Mouse (Mus musculus) heart, embryonic 15.5 days (tissue): Measurements from ENCODE around the gene Zfx. TPM values are rescaled to one million over a fixed set of nuclear protein-coding genes. Genes with fewer than 3 reads are reported as not detected.

ENCODE experiments used
- ATAC-seq: fragments of 200-750 bp; cut with Nextera tagmentation; replicated peaks from 2 replicates; pipeline ENCODE4 v1.8.0; 2017; ENCODE audit warnings: low read depth, moderate TSS enrichment; ENCODE audit not compliant: insufficient number of reproducible peaks, insufficient read depth, low FRiP score
- H3K27ac ChIP-seq: fragments of 300-500 bp; sonication (generic); 2 replicates; pipeline ENCODE4 v1.5.1; 2015; ENCODE audit warnings: mild to moderate bottlenecking, inconsistent platforms
- H3K27me3 ChIP-seq: fragments of 300-500 bp; sonication (generic); 2 replicates; pipeline ENCODE4 v1.6.1; 2015; ENCODE audit warnings: inconsistent platforms
- H3K36me3 ChIP-seq: fragments of 300-500 bp; sonication (generic); 2 replicates; pipeline ENCODE4 v1.6.1; 2015; ENCODE audit warnings: mild to moderate bottlenecking, inconsistent platforms
- H3K4me1 ChIP-seq: fragments of 300-500 bp; sonication (generic); replicated peaks from 2 replicates; pipeline ENCODE4 v1.6.1; 2015; ENCODE audit warnings: inconsistent platforms
- H3K4me2 ChIP-seq: fragments of 300-500 bp; sonication (generic); 2 replicates; pipeline ENCODE4 v1.6.1; 2015; ENCODE audit warnings: inconsistent platforms, mild to moderate bottlenecking, moderate library complexity
- H3K4me3 ChIP-seq: fragments of 300-500 bp; sonication (generic); 2 replicates; pipeline ENCODE4 v1.5.1; 2015; ENCODE audit warnings: mild to moderate bottlenecking, inconsistent platforms
- H3K9ac ChIP-seq: fragments of 300-500 bp; sonication (generic); 2 replicates; pipeline ENCODE4 v1.6.1; 2015; ENCODE audit warnings: mild to moderate bottlenecking, inconsistent platforms
- H3K9me3 ChIP-seq: fragments of 300-500 bp; sonication (generic); replicated peaks from 2 replicates; pipeline ENCODE4 v1.6.1; 2016; ENCODE audit warnings: inconsistent platforms
- WGBS: fragments of 180-500 bp; shearing (Covaris S2); methylation state at CpG from one replicate; pipeline ENCODE4 v1.1.7; 2015; ENCODE audit warnings: mixed read lengths; 5-methylcytosine and 5-hydroxymethylcytosine counted together
- polyA plus RNA-seq: library from polyadenylated mRNA; unstranded; fragments of >200 nt; fragmentation: Nextera tagmentation; extraction: Ambion mirVana; gene quantifications from 2 replicates; pipeline ENCODE4 v1.2.1, GENCODE M21; 2015

Gene Zfx
- polyA plus RNA-seq, 1 experiment from 2014 or later = 19.9 TPM

- Histone ChIP-seq H3K27ac (no peak overlapping the region), H3K9me3 (no peaks in the 10 kb centered on the region), H3K9ac (no peak overlapping the region), H3K4me3 (no peak overlapping the region), H3K27me3 (peaks cover 68% of the 10 kb centered on the region), H3K36me3 (no peaks in the 10 kb centered on the region), H3K4me2 (no peak overlapping the region), H3K4me1 (no peaks in the 10 kb centered on the region)
- no peak for ATAC-seq
- WGBS = 83% methylated on average over 2 of the region's 2 CpGs
Observed at GRCm38 (mm10) chrX:94125950-94126349, 2.4 kb upstream of the Zfx start.

GRCm38 (mm10) chrX:94122709-94123058, 818 bp downstream of the Zfx start:
- Histone ChIP-seq H3K27me3 (peaks cover 44% of the 10 kb centered on the region), H3K36me3 (no peaks in the 10 kb centered on the region), H3K4me3 (peak overlapping the region; percentile 65), H3K4me2 (peak overlapping the region; percentile 64; the same call in 1 of the 2 replicates), H3K9me3 (no peaks in the 10 kb centered on the region), H3K9ac (peak overlapping the region; percentile 81), H3K4me1 (peaks cover 4% of the 10 kb centered on the region; the same call in 1 of the 2 replicates), H3K27ac (peak overlapping the region; percentile 97)
- peak; percentile 61 for ATAC-seq
- WGBS = 18% methylated on average over 43 of the region's 53 CpGs

- H3K27ac ChIP-seq = peak overlapping the region; percentile 97
- 12% methylated on average over 63 of the region's 65 CpGs for WGBS
- H3K4me1 ChIP-seq = peaks cover 4% of the 10 kb centered on the region; the same call in 1 of the 2 replicates
- H3K9me3 ChIP-seq = no peaks in the 10 kb centered on the region
- no peaks in the 10 kb centered on the region for H3K36me3 ChIP-seq
- H3K4me2 ChIP-seq = peak overlapping the region; percentile 64
- H3K4me3 ChIP-seq = peak overlapping the region; percentile 65
- peak overlapping the region; percentile 81 for H3K9ac ChIP-seq
- peak; percentile 86 for ATAC-seq
- peaks cover 38% of the 10 kb centered on the region for H3K27me3 ChIP-seq
Observed at GRCm38 (mm10) chrX:94121866-94122708, 1.4 kb downstream of the Zfx start.

- no peaks in the 10 kb centered on the region for H3K9me3 ChIP-seq
- peaks cover 32% of the 10 kb centered on the region for H3K27me3 ChIP-seq
- H3K4me1 ChIP-seq = peaks cover 4% of the 10 kb centered on the region; the same call in 1 of the 2 replicates
- H3K4me3 ChIP-seq = peak overlapping the region; percentile 65
- 13% methylated on average over 24 of the region's 24 CpGs for whole genome bisulfite sequencing
- ATAC-seq = no peak
- H3K4me2 ChIP-seq = peak overlapping the region; percentile 64
- peak overlapping the region; percentile 97 for H3K27ac ChIP-seq
- H3K9ac ChIP-seq = peak overlapping the region; percentile 81
- H3K36me3 ChIP-seq = no peaks in the 10 kb centered on the region
Observed at GRCm38 (mm10) chrX:94121161-94121856, 2.2 kb downstream of the Zfx start.

DNA sequence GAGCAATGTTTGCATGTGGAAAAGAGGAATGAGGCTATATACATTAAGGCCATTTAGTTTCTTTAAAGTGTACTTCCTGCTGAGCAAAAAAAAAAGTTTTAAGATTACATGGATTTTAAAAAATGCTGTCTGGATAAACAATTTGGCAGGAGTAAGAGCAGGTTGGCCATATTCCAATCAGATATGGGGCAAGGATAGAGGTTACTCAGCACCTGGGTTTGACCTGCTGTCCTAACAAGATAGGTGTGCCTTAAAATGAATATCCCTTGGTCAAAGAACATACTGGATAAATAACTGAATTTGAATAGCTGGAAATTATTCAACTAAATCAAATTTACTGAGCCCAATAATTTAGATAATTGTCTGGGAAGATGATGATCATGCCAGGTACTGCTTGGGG, 5.2 kb downstream of the Zfx start:
- H3K27me3 ChIP-seq = peaks cover 24% of the 10 kb centered on the region
- ATAC-seq = no peak
- H3K4me1 ChIP-seq = peaks cover 9% of the 10 kb centered on the region; the same call in 1 of the 2 replicates
- H3K27ac ChIP-seq = no peak overlapping the region
- no peak overlapping the region for H3K4me3 ChIP-seq
- no peaks in the 10 kb centered on the region for H3K9me3 ChIP-seq
- H3K36me3 ChIP-seq = no peaks in the 10 kb centered on the region
- H3K4me2 ChIP-seq = no peak overlapping the region
- no peak overlapping the region for H3K9ac ChIP-seq

- no peak overlapping the region for H3K9ac ChIP-seq
- no peak overlapping the region for H3K4me2 ChIP-seq
- WGBS = 87% methylated on average over 6 of the region's 6 CpGs
- no peak overlapping the region for H3K27ac ChIP-seq
- no peaks in the 10 kb centered on the region for H3K9me3 ChIP-seq
- H3K4me3 ChIP-seq = no peak overlapping the region
- H3K27me3 ChIP-seq = peaks cover 11% of the 10 kb centered on the region
- H3K4me1 ChIP-seq = peaks cover 9% of the 10 kb centered on the region; the same call in 1 of the 2 replicates
- no peak for ATAC-seq
- H3K36me3 ChIP-seq = no peaks in the 10 kb centered on the region
Observed at GRCm38 (mm10) chrX:94115882-94116281, 7.6 kb downstream of the Zfx start.

- Histone ChIP-seq H3K27me3 (peaks cover 8% of the 10 kb centered on the region), H3K27ac (no peak overlapping the region), H3K4me2 (no peak overlapping the region), H3K36me3 (peaks cover 2% of the 10 kb centered on the region; the same call in 1 of the 2 replicates), H3K9me3 (no peaks in the 10 kb centered on the region), H3K4me1 (no peaks in the 10 kb centered on the region), H3K9ac (no peak overlapping the region), H3K4me3 (no peak overlapping the region)
- no peak for ATAC-seq
- WGBS = 41% methylated on average over 2 of the region's 2 CpGs
Observed at GRCm38 (mm10) chrX:94105964-94106363, 17.5 kb downstream of the Zfx start.

- Histone ChIP-seq H3K36me3 (peaks cover 8% of the 10 kb centered on the region; the same call in 1 of the 2 replicates), H3K4me3 (no peak overlapping the region), H3K4me2 (no peak overlapping the region), H3K9me3 (no peaks in the 10 kb centered on the region), H3K27ac (no peak overlapping the region), H3K27me3 (peaks cover 16% of the 10 kb centered on the region), H3K9ac (no peak overlapping the region), H3K4me1 (no peaks in the 10 kb centered on the region)
- ATAC-seq = no peak
Observed at GRCm38 (mm10) chrX:94102938-94103337, 20.6 kb downstream of the Zfx start.

- Histone ChIP-seq H3K36me3 (peaks cover 12% of the 10 kb centered on the region; the same call in 1 of the 2 replicates), H3K4me1 (no peaks in the 10 kb centered on the region), H3K27me3 (peaks cover 23% of the 10 kb centered on the region), H3K27ac (no peak overlapping the region), H3K4me3 (no peak overlapping the region), H3K9ac (no peak overlapping the region), H3K4me2 (no peak overlapping the region), H3K9me3 (no peaks in the 10 kb centered on the region)
- ATAC-seq = no peak
- 74% methylated on average over 1 of the region's 1 CpGs for WGBS
Observed at GRCm38 (mm10) chrX:94100561-94100960, 22.9 kb downstream of the Zfx start.

- WGBS = 54% methylated on average over 2 of the region's 2 CpGs
- peaks cover 12% of the 10 kb centered on the region for H3K27me3 ChIP-seq
- no peak overlapping the region for H3K4me2 ChIP-seq
- H3K9me3 ChIP-seq = no peaks in the 10 kb centered on the region
- no peak for ATAC-seq
- H3K4me3 ChIP-seq = no peak overlapping the region
- no peak overlapping the region for H3K9ac ChIP-seq
- no peaks in the 10 kb centered on the region for H3K36me3 ChIP-seq
- H3K27ac ChIP-seq = no peak overlapping the region
- no peaks in the 10 kb centered on the region; the same call in 1 of the 2 replicates for H3K4me1 ChIP-seq
Observed at GRCm38 (mm10) chrX:94091001-94091400, 32.5 kb downstream of the Zfx start.

- H3K4me3 ChIP-seq = no peak overlapping the region
Observed at GRCm38 (mm10) chrX:94061246-94061645, 62.3 kb downstream of the Zfx start.

More at GRCm38 (mm10) chrX:94061246-94061645, 62.3 kb downstream of the Zfx start:
- H3K9me3 ChIP-seq = no peaks in the 10 kb centered on the region
- no peak for ATAC-seq
- WGBS = 25% methylated on average over 6 of the region's 6 CpGs
- peaks cover 32% of the 10 kb centered on the region for H3K27me3 ChIP-seq
- peak overlapping the region; percentile 30; the same call in 1 of the 2 replicates for H3K4me2 ChIP-seq
- 0 out of 2 replicates have a peak overlapping the region, but pooled peaks have one; percentile 9 for H3K27ac ChIP-seq
- no peaks in the 10 kb centered on the region for H3K36me3 ChIP-seq
- no peak overlapping the region for H3K9ac ChIP-seq
- no peaks in the 10 kb centered on the region for H3K4me1 ChIP-seq
